Mouse (Mus musculus) liver, embryonic 15.5 days (tissue): Measurements from ENCODE around the gene Dnajc24. TPM values are rescaled to one million over a fixed set of nuclear protein-coding genes. Genes with fewer than 3 reads are reported as not detected.

Source experiments
- ATAC-seq: fragments of 200-750 bp; cut with Nextera tagmentation; 2 replicates; pipeline ENCODE4 v1.8.0; 2017; ENCODE audit warnings: moderate number of reproducible peaks, mild to moderate bottlenecking, moderate library complexity; ENCODE audit not compliant: insufficient read depth
- H3K27ac ChIP-seq: fragments of 300-500 bp; sonication (generic); replicated peaks from 2 replicates; pipeline ENCODE4 v1.5.1; 2015; ENCODE audit warnings: mild to moderate bottlenecking, inconsistent platforms
- H3K27me3 ChIP-seq: fragments of 300-500 bp; sonication (generic); 2 replicates; pipeline ENCODE4 v1.6.1; 2015; ENCODE audit warnings: mild to moderate bottlenecking, inconsistent platforms
- H3K36me3 ChIP-seq: fragments of 300-500 bp; sonication (generic); replicated peaks from 2 replicates; pipeline ENCODE4 v1.6.1; 2015; ENCODE audit warnings: moderate library complexity, mild to moderate bottlenecking, inconsistent platforms
- H3K4me1 ChIP-seq: fragments of 300-500 bp; sonication (generic); replicated peaks from 2 replicates; pipeline ENCODE4 v1.6.1; 2015; ENCODE audit warnings: inconsistent platforms
- H3K4me2 ChIP-seq: fragments of 300-500 bp; sonication (generic); 2 replicates; pipeline ENCODE4 v1.6.1; 2015; ENCODE audit warnings: moderate library complexity, mild to moderate bottlenecking, inconsistent platforms
- H3K4me3 ChIP-seq: fragments of 300-500 bp; sonication (generic); replicated peaks from 2 replicates; pipeline ENCODE4 v1.5.1; 2015; ENCODE audit warnings: mild to moderate bottlenecking, inconsistent platforms
- H3K9ac ChIP-seq: fragments of 300-500 bp; sonication (generic); 2 replicates; pipeline ENCODE4 v1.6.1; 2015; ENCODE audit warnings: moderate library complexity, mild to moderate bottlenecking, inconsistent platforms
- H3K9me3 ChIP-seq: fragments of 300-500 bp; sonication (generic); replicated peaks from 2 replicates; pipeline ENCODE4 v1.6.1; 2016; ENCODE audit warnings: inconsistent platforms
- WGBS: fragments of 180-500 bp; shearing (Covaris S2); methylation state at CpG from one replicate; pipeline ENCODE4 v1.1.7; 2015; ENCODE audit warnings: mixed read lengths; ENCODE audit not compliant: insufficient replicate concordance; 5-methylcytosine and 5-hydroxymethylcytosine counted together
- microRNA-seq: library from miRNA; unstranded; fragments of <30 nt; microRNA quantifications from one replicate; pipeline ENCODE4, GENCODE M21; 2016
- polyA plus RNA-seq: library from polyadenylated mRNA; unstranded; fragments of >200 nt; fragmentation: Nextera tagmentation; extraction: Ambion mirVana; gene quantifications from 2 replicates; pipeline ENCODE4 v1.2.1, GENCODE M21; 2015

Dnajc24 gene
- polyA plus RNA-seq, 1 experiment from 2014 or later: 14.6 TPM

- Histone ChIP-seq H3K9me3 (no peaks in the 10 kb centered on the region), H3K4me3 (no peak overlapping the region), H3K9ac (no peak overlapping the region), H3K4me2 (no peak overlapping the region), H3K4me1 (no peaks in the 10 kb centered on the region), H3K27me3 (no peaks in the 10 kb centered on the region), H3K27ac (no peak overlapping the region), H3K36me3 (peaks cover 5% of the 10 kb centered on the region; the same call in 1 of the 2 replicates)
- ATAC-seq: no peak
- WGBS: 59% methylated on average over 2 of the region's 2 CpGs
Observed at GRCm38 (mm10) chr2:105973941-105974340, 29.4 kb downstream of the Dnajc24 start.

GRCm38 (mm10) chr2:105963447-105963846 is 39.9 kb downstream of the Dnajc24 start:
- Histone ChIP-seq H3K27me3 (no peaks in the 10 kb centered on the region), H3K4me1 (no peaks in the 10 kb centered on the region), H3K9me3 (no peaks in the 10 kb centered on the region), H3K4me2 (no peak overlapping the region), H3K36me3 (peaks cover 19% of the 10 kb centered on the region), H3K4me3 (no peak overlapping the region), H3K9ac (no peak overlapping the region), H3K27ac (no peak overlapping the region)
- 72% methylated on average over 1 of the region's 1 CpGs for WGBS
- ATAC-seq: no peak

- ATAC-seq: no peak
- H3K36me3 ChIP-seq: no peaks in the 10 kb centered on the region
- WGBS: 48% methylated on average over 4 of the region's 4 CpGs
- no peaks in the 10 kb centered on the region for H3K27me3 ChIP-seq
- H3K27ac ChIP-seq: no peak overlapping the region
- H3K9ac ChIP-seq: no peak overlapping the region
- no peak overlapping the region for H3K4me3 ChIP-seq
- no peaks in the 10 kb centered on the region for H3K9me3 ChIP-seq
- no peak overlapping the region for H3K4me2 ChIP-seq
- H3K4me1 ChIP-seq: peaks cover 7% of the 10 kb centered on the region; the same call in 1 of the 2 replicates
Observed at GRCm38 (mm10) chr2:105953862-105954261, 49.5 kb downstream of the Dnajc24 start.

GRCm38 (mm10) chr2:105951350-105951940 is 51.9 kb downstream of the Dnajc24 start:
- WGBS: 69% methylated on average over 1 of the region's 1 CpGs
- no peak overlapping the region for H3K27ac ChIP-seq
- H3K27me3 ChIP-seq: no peaks in the 10 kb centered on the region
- H3K4me1 ChIP-seq: peaks cover 7% of the 10 kb centered on the region; the same call in 1 of the 2 replicates
- no peaks in the 10 kb centered on the region for H3K36me3 ChIP-seq
- 0 out of 2 replicates have a peak, but pooled peaks have one; percentile 15 for ATAC-seq
- H3K9me3 ChIP-seq: no peaks in the 10 kb centered on the region
- no peak overlapping the region for H3K4me3 ChIP-seq
- H3K9ac ChIP-seq: no peak overlapping the region
- H3K4me2 ChIP-seq: no peak overlapping the region

GRCm38 (mm10) chr2:105950131-105950530 is 53.2 kb downstream of the Dnajc24 start:
- 89% methylated on average over 2 of the region's 2 CpGs for WGBS
- ATAC-seq: no peak
- Histone ChIP-seq H3K27me3 (no peaks in the 10 kb centered on the region), H3K9me3 (no peaks in the 10 kb centered on the region), H3K4me1 (peaks cover 7% of the 10 kb centered on the region; the same call in 1 of the 2 replicates), H3K9ac (no peak overlapping the region), H3K4me2 (no peak overlapping the region), H3K27ac (no peak overlapping the region), H3K4me3 (no peak overlapping the region), H3K36me3 (no peaks in the 10 kb centered on the region)

- H3K9me3 ChIP-seq: no peaks in the 10 kb centered on the region
- no peak overlapping the region for H3K27ac ChIP-seq
- no peak overlapping the region for H3K4me2 ChIP-seq
- no peaks in the 10 kb centered on the region for H3K36me3 ChIP-seq
- no peak for ATAC-seq
- H3K4me3 ChIP-seq: no peak overlapping the region
- WGBS: 76% methylated on average over 5 of the region's 5 CpGs
- H3K9ac ChIP-seq: no peak overlapping the region
- no peaks in the 10 kb centered on the region for H3K27me3 ChIP-seq
- H3K4me1 ChIP-seq: peaks cover 2% of the 10 kb centered on the region; the same call in 1 of the 2 replicates
Observed at GRCm38 (mm10) chr2:105917623-105918346, 85.6 kb downstream of the Dnajc24 start.

Small RNAs within 50 kb of the gene (microRNA-seq; reads per million reads assigned to microRNA genes)
- gene Gm22002: not detected

Other genes with a start within 250 kb of the Dnajc24 start
- gene Elp4, start 99.0 kb downstream of the Dnajc24 start, polyA plus RNA-seq: 13.5 and 15.7 TPM in 2 replicates
- 54.0 and 61.6 TPM in 2 replicates for gene Immp1l, start 98.9 kb downstream of the Dnajc24 start, polyA plus RNA-seq